Mouse (Mus musculus) myocyte (in vitro differentiated cells): ENCODE measurements around the gene Gabrb1. TPM values are rescaled to one million over a fixed set of nuclear protein-coding genes. Genes with fewer than 3 reads are reported as not detected.

Experiments used
- H3K27me3 ChIP-seq: one replicate; pipeline ENCODE4 v1.6.1; 2011; ENCODE audit not compliant: control insufficient read depth, insufficient read depth, insufficient read length
- H3K36me3 ChIP-seq: one replicate; pipeline ENCODE4 v1.6.1; 2011; ENCODE audit not compliant: control insufficient read depth, insufficient read depth
- H3K4me2 ChIP-seq: one replicate; pipeline ENCODE4 v1.6.1; 2011; ENCODE audit warnings: low read depth, control low read depth
- H3K4me3 ChIP-seq: one replicate; pipeline ENCODE4 v1.5.1; 2011; ENCODE audit warnings: mild to moderate bottlenecking, control low read depth, moderate library complexity
- H3K79me2 ChIP-seq: one replicate; pipeline ENCODE4 v1.6.1; 2011; ENCODE audit not compliant: control insufficient read depth, insufficient read depth
- H3ac ChIP-seq: one replicate; pipeline ENCODE4 v1.6.1; 2011; ENCODE audit not compliant: control insufficient read depth, insufficient read length
- CEBPB ChIP-seq: IDR thresholded peaks from 2 replicates; pipeline ENCODE4 v1.6.1; 2011; ENCODE audit warnings: mild to moderate bottlenecking, moderate library complexity; ENCODE audit not compliant: poor library complexity, insufficient read depth, severe bottlenecking
- E2F4 ChIP-seq: IDR thresholded peaks from one replicate; pipeline ENCODE4 v1.6.1; 2011; ENCODE audit warnings: mild to moderate bottlenecking, control low read depth, moderate library complexity; ENCODE audit not compliant: insufficient read depth
- MAX ChIP-seq: IDR thresholded peaks from one replicate; pipeline ENCODE4 v1.6.1; 2011; ENCODE audit warnings: low read depth, mild to moderate bottlenecking, control low read depth
- MYOD1 ChIP-seq, 3 experiments: IDR thresholded peaks; one replicate each; pipeline ENCODE4 v1.6.1; 2011; ENCODE audit warnings: control low read depth in 2 of 3, low read depth in 2 of 3, mild to moderate bottlenecking in 2 of 3, moderate library complexity in 1 of 3; ENCODE audit not compliant: insufficient read length in 2 of 3, control insufficient read depth in 1 of 3
- MYOG ChIP-seq, 3 experiments: IDR thresholded peaks; one replicate each; pipeline ENCODE4 v1.6.1; 2011; ENCODE audit warnings: control low read depth in 2 of 3, low read depth in 2 of 3, mild to moderate bottlenecking in 2 of 3; ENCODE audit not compliant: insufficient read length in 2 of 3, control insufficient read depth in 1 of 3, insufficient read depth in 1 of 3
- POLR2A ChIP-seq: IDR thresholded peaks from one replicate; pipeline ENCODE4 v1.6.1; 2011; ENCODE audit warnings: low read depth, mild to moderate bottlenecking, control low read depth, moderate library complexity; ENCODE audit not compliant: insufficient read length
- POLR2AphosphoS2 ChIP-seq: IDR thresholded peaks from one replicate; pipeline ENCODE4 v1.6.1; 2011; ENCODE audit warnings: low read depth, control low read depth; ENCODE audit not compliant: insufficient read length
- REST ChIP-seq: IDR thresholded peaks from one replicate; pipeline ENCODE4 v1.6.1; 2011; ENCODE audit warnings: mild to moderate bottlenecking, control low read depth, moderate library complexity; ENCODE audit not compliant: insufficient read depth, insufficient read length
- SRF ChIP-seq: IDR thresholded peaks from one replicate; pipeline ENCODE4 v1.6.1; 2011; ENCODE audit warnings: low read depth; ENCODE audit not compliant: control insufficient read depth, insufficient read length
- TCF12 ChIP-seq: IDR thresholded peaks from one replicate; pipeline ENCODE4 v1.6.1; 2011; ENCODE audit warnings: mild to moderate bottlenecking, control low read depth; ENCODE audit not compliant: poor library complexity, insufficient read depth, severe bottlenecking
- TCF3 ChIP-seq: IDR thresholded peaks from one replicate; pipeline ENCODE4 v1.6.1; 2011; ENCODE audit warnings: low read depth, control low read depth; ENCODE audit not compliant: insufficient read length
- USF1 ChIP-seq: IDR thresholded peaks from one replicate; pipeline ENCODE4 v1.6.1; 2011; ENCODE audit warnings: low read depth, mild to moderate bottlenecking, control low read depth, moderate library complexity
- polyA plus RNA-seq: library from polyadenylated mRNA; unstranded; fragments of >200 nt; fragmentation: generic; extraction: Trizol; gene quantifications from one replicate; pipeline ENCODE4 v1.2.1, GENCODE M21; 2012; ENCODE audit warnings: missing spikeins

The Gabrb1 gene
- polyA plus RNA-seq, 1 experiment: 0.01 TPM

DNA sequence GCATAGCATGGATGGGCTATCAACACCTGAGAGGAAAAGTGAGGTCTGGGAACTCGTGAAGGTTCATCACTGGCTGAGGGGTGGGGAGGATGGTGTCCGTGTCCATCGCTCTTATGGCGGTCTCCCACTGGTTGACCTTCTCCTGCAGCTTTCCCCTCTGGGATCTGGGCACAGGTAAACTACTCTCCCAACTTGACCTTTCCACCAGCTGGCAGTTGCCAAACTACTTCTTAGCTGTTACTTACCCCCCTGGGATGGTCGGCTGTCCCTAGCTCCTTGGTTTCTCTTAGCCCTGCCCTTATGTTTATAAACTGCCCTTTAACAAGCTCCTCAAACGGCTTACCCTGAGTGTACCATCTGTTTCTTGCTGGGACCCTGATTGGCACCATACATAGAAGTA, 418.9 kb downstream of the Gabrb1 start:
- TF ChIP-seq TCF3: no peak
- TF ChIP-seq USF1: no peak
- TF ChIP-seq MYOG (IDR thresholded peaks at IDR 0.05; ENCODE audit: control insufficient read depth in 1 of 3, insufficient read depth in 1 of 3, insufficient read length in 2 of 3, low read depth in 2 of 3): no peak
- TF ChIP-seq CEBPB: no peak
- H3K79me2 ChIP-seq: no peaks in the 10 kb centered on the region
- no peaks in the 10 kb centered on the region for H3K36me3 ChIP-seq
- no peak overlapping the region for H3K4me3 ChIP-seq
- H3ac ChIP-seq: no peak overlapping the region
- no peaks in the 10 kb centered on the region for H3K27me3 ChIP-seq
- H3K4me2 ChIP-seq: no peak overlapping the region

- H3K79me2 ChIP-seq: no peaks in the 10 kb centered on the region
- TF ChIP-seq MYOD1 (IDR thresholded peaks at IDR 0.05; ENCODE audit: control insufficient read depth in 1 of 3, insufficient read length in 2 of 3, low read depth in 2 of 3): no peak
- TF ChIP-seq POLR2A: no peak
- no peak for TF ChIP-seq TCF12
- TF ChIP-seq USF1: no peak
- no peak for TF ChIP-seq CEBPB
- TF ChIP-seq REST: no peak
- no peak for TF ChIP-seq MAX
- TF ChIP-seq SRF: no peak
- no peak for TF ChIP-seq TCF3
- TF ChIP-seq E2F4: no peak
- TF ChIP-seq POLR2AphosphoS2: no peak
- TF ChIP-seq MYOG (IDR thresholded peaks at IDR 0.05; ENCODE audit: control insufficient read depth in 1 of 3, insufficient read depth in 1 of 3, insufficient read length in 2 of 3, low read depth in 2 of 3): no peak
- H3K4me3 ChIP-seq: no peak overlapping the region
- H3K4me2 ChIP-seq: no peak overlapping the region
- H3K27me3 ChIP-seq: no peaks in the 10 kb centered on the region
- H3ac ChIP-seq: no peak overlapping the region
- no peaks in the 10 kb centered on the region for H3K36me3 ChIP-seq
Measured at GRCm38 (mm10) chr5:72086518-72086917, 428.6 kb downstream of the Gabrb1 start.

GRCm38 (mm10) chr5:72094582-72094981, 436.7 kb downstream of the Gabrb1 start:
- TF ChIP-seq SRF: no peak
- no peak for TF ChIP-seq TCF3
- no peak for TF ChIP-seq MAX
- no peak for TF ChIP-seq POLR2A
- no peak for TF ChIP-seq E2F4
- no peak for TF ChIP-seq POLR2AphosphoS2
- no peak for TF ChIP-seq MYOD1 (IDR thresholded peaks at IDR 0.05; ENCODE audit: control insufficient read depth in 1 of 3, insufficient read length in 2 of 3, low read depth in 2 of 3)
- H3K79me2 ChIP-seq: no peaks in the 10 kb centered on the region
- H3K4me2 ChIP-seq: no peak overlapping the region
- H3K36me3 ChIP-seq: no peaks in the 10 kb centered on the region
- H3ac ChIP-seq: no peak overlapping the region
- no peaks in the 10 kb centered on the region for H3K27me3 ChIP-seq
- no peak overlapping the region for H3K4me3 ChIP-seq

DNA sequence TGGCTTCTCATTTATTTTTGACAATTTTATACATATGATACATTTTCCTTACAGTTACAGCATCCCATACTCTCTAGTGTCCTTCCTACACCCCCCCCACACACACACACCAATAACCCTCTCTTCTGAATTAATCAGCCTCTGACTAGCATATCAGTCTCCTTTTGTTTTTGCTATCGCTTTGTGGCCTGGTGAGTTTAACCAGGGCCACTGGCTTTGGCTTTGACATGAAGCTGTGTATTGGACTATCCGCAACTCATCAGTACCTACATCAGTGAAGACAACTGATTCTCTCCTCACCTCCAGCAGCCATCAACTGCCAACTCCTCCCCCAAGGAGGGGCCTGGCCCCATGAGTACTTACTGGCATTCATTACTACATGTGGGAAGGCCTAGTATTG, 437.1 kb downstream of the Gabrb1 start:
- TF ChIP-seq SRF: no peak
- TF ChIP-seq MAX: no peak
- no peak for TF ChIP-seq E2F4
- TF ChIP-seq MYOD1 (IDR thresholded peaks at IDR 0.05; ENCODE audit: control insufficient read depth in 1 of 3, insufficient read length in 2 of 3, low read depth in 2 of 3): no peak
- TF ChIP-seq POLR2AphosphoS2: no peak
- TF ChIP-seq USF1: no peak
- Histone ChIP-seq H3K4me3 (no peak overlapping the region), H3ac (no peak overlapping the region), H3K79me2 (no peaks in the 10 kb centered on the region), H3K27me3 (no peaks in the 10 kb centered on the region), H3K36me3 (no peaks in the 10 kb centered on the region), H3K4me2 (no peak overlapping the region)

DNA sequence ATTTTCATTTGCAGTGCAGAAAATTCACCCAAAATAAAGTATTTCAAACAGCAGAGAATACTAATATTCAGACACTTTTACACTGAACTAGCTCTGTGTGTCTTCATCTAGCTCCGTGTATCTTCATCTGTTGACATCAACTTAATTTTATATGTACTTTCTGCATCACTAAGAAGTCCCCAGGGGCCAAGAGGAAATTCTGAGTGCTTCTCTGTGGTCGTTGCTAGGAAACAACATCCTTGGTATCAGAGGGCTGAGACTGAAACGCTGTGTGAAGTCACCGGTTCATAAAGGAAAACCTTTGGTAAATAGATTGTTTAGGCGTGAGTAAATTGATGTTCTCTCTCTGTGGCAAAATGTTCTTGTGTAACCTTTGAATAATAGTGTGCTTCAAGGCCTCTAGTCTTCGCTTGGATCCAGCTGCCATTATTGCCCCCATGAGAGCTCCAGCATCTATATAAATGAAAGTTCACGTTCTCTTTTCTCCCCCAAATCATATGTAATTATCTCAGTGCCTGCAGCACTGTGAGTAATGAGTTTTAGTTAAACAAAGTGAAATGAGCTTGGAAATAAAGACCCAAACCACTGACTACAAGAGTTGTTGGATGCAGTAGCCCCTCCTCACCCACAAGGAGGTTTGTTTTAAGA, 446.5 kb downstream of the Gabrb1 start:
- Histone ChIP-seq H3K79me2 (no peaks in the 10 kb centered on the region), H3K4me2 (no peak overlapping the region), H3ac (no peak overlapping the region), H3K27me3 (no peaks in the 10 kb centered on the region), H3K4me3 (no peak overlapping the region), H3K36me3 (no peaks in the 10 kb centered on the region)
- TF ChIP-seq POLR2A: no peak
- no peak for TF ChIP-seq REST
- TF ChIP-seq CEBPB: no peak
- TF ChIP-seq TCF3: no peak
- no peak for TF ChIP-seq USF1
- TF ChIP-seq SRF: no peak
- TF ChIP-seq MYOD1 (IDR thresholded peaks at IDR 0.05; ENCODE audit: control insufficient read depth in 1 of 3, insufficient read length in 2 of 3, low read depth in 2 of 3): no peak
- TF ChIP-seq POLR2AphosphoS2: no peak
- TF ChIP-seq E2F4: no peak
- TF ChIP-seq MAX: no peak
- TF ChIP-seq TCF12: no peak
- TF ChIP-seq MYOG (IDR thresholded peaks at IDR 0.05; ENCODE audit: control insufficient read depth in 1 of 3, insufficient read depth in 1 of 3, insufficient read length in 2 of 3, low read depth in 2 of 3): no peak
